8 mouse cellular contexts compared by ENCODE assay signal in genomic region chr10:80929299-80930226, GRCm38 (mm10). TPM values are rescaled to one million over a fixed set of nuclear protein-coding genes. Genes with fewer than 3 reads are reported as not detected.
DNase-seq lines count a peak whose midpoint lies in the region; ATAC-seq and TF ChIP-seq lines count a peak whose summit lies in the region.

TSS of gene Gadd45b (plus strand) at chr10:80930073.

- peak; percentile 57 for ATAC-seq in Patski
- peak; percentile 93 for ATAC-seq in hindbrain, embryonic 15.5 days (ENCODE audit: low FRiP score, low read depth)

- peak within 1 kb of the TSS; percentile 54 for H3K4me3 ChIP-seq in hindbrain, embryonic 15.5 days

- POLR2A ChIA-PET in Patski (lab: Charles Lee), result interaction anchor here (0.7 to 7.8 kb wide), 10 partner anchors 10 to 65 kb away, joined by 3 to 55 read pairs (median 6); no protein-coding TSS in a partner anchor

- peak within 1 kb of the TSS; percentile 72 for H3K9ac ChIP-seq in hindbrain, embryonic 15.5 days

- no peaks in the 10 kb centered on the region for H3K27me3 ChIP-seq in Patski
- H3K27me3 ChIP-seq in hindbrain, embryonic 15.5 days, result peaks cover 34% of the 10 kb centered on the region

- TF ChIP-seq CTCF in Patski (IDR thresholded peaks at IDR 0.05), result no peak

- DNase-seq in Patski (ENCODE audit: low read depth, low spot score), result peak; percentile 94
- DNase-seq in cerebellum, postnatal 10 days, result peak; percentile 100
- DNase-seq in frontal cortex, postnatal 36 days (ENCODE audit: low spot score in 2 of 2), result peak; percentile 98
- DNase-seq in left cerebral cortex, adult 11 months (ENCODE audit: low spot score), result peak; percentile 95
- DNase-seq in lung, postnatal 4 days, result peak; percentile 99 to 100
- peak; percentile 98 for DNase-seq in retina, postnatal 7 days (ENCODE audit: low read depth, low spot score)
- DNase-seq in urinary bladder, adult 2 months (ENCODE audit: low spot score), result peak; percentile 95

- H3K9me3 ChIP-seq in hindbrain, embryonic 15.5 days, result no peaks in the 10 kb centered on the region

- in situ Hi-C loops in Patski (cut with MboI; ENCODE audit: low pct_unique_long_range_greater_than_20kb), result loop anchor here (5.0 to 10.0 kb wide), 2 partner anchors 63 to 245 kb away; partner anchors contain the start of gene Eef2

- H3K4me1 ChIP-seq in hindbrain, embryonic 15.5 days (replicated peaks), result peaks cover 52% of the 10 kb centered on the region

- CTCF ChIA-PET in Patski (lab: Charles Lee), result interaction anchor here (0.6 to 8.6 kb wide), 14 partner anchors 8 to 63 kb away, joined by 3 to 130 read pairs (median 6); no protein-coding TSS in a partner anchor

- H3K4me2 ChIP-seq in hindbrain, embryonic 15.5 days, result peak within 1 kb of the TSS; percentile 95

- H3K27ac ChIP-seq in hindbrain, embryonic 15.5 days (replicated peaks), result peak within 1 kb of the TSS; percentile 69

- H3K36me3 ChIP-seq in hindbrain, embryonic 15.5 days, result no peaks in the 10 kb centered on the region

- WGBS in hindbrain, embryonic 15.5 days, result under 1% methylated on average over 56 of the region's 56 CpGs

RNA-seq across cellular contexts. Expression of gene Gadd45b, which starts in this region (rescaled TPM):
- 53.8 TPM for polyA plus RNA-seq in Patski (2021)
- 6.9 and 8.5 TPM in 2 replicates for polyA plus RNA-seq in hindbrain, embryonic 15.5 days (2015; fragmentation: Nextera tagmentation; extraction: Ambion mirVana)
- polyA plus RNA-seq in urinary bladder, adult 2 months (2012; rRNA removed), result 17.9 and 29.9 TPM in 2 replicates

Comparison
In these comparisons a context has a peak if more than half of its experiments do, and no peak if none do; other contexts are left out.
1. Peak in every context shown above with its lines: DNase-seq, ATAC-seq, H3K4me3 ChIP-seq and H3K27ac ChIP-seq.